Mouse (Mus musculus): ENCODE data around the gene Eif4g3. TPM values are rescaled to one million over a fixed set of nuclear protein-coding genes. Genes with fewer than 3 reads are reported as not detected.

The Eif4g3 gene
- polyA plus RNA-seq, 1 experiment from 2014 or later = 55.9 TPM

GRCm38 (mm10) chr4:138201696-138202095 lies 208.9 kb downstream of the Eif4g3 start:
- Histone ChIP-seq H3K4me1 (ENCODE audit: control insufficient read depth, insufficient read depth, low read length) (no peaks in the 10 kb centered on the region), H3K9ac (ENCODE audit: low read depth, low read length) (no peak overlapping the region), H3K36me3 (ENCODE audit: control insufficient read depth, insufficient read depth, low read length) (peaks cover 80% of the 10 kb centered on the region), H3K27me3 (ENCODE audit: control insufficient read depth, insufficient read depth, low read length) (no peaks in the 10 kb centered on the region), H3K4me2 (replicated peaks; ENCODE audit: low read depth, low read length) (no peak overlapping the region), H3K27ac (ENCODE audit: low read depth, low read length) (no peak overlapping the region), H3K9me3 (ENCODE audit: control insufficient read depth, low read length) (no peaks in the 10 kb centered on the region), H3K4me3 (ENCODE audit: low read length) (no peak overlapping the region)
- ATAC-seq (ENCODE audit: low FRiP score, low TSS enrichment) = no peak
- 85% methylated on average over 9 of the region's 9 CpGs for WGBS

GRCm38 (mm10) chr4:138210116-138210515 lies 217.3 kb downstream of the Eif4g3 start:
- Histone ChIP-seq H3K27me3 (ENCODE audit: control insufficient read depth, insufficient read depth, low read length) (no peaks in the 10 kb centered on the region), H3K9me3 (ENCODE audit: control insufficient read depth, low read length) (no peaks in the 10 kb centered on the region), H3K4me2 (replicated peaks; ENCODE audit: low read depth, low read length) (no peak overlapping the region), H3K4me1 (ENCODE audit: control insufficient read depth, insufficient read depth, low read length) (0 out of 2 replicates have a peak, but pooled peaks cover 3% of the 10 kb centered on the region), H3K4me3 (ENCODE audit: low read length) (no peak overlapping the region), H3K36me3 (ENCODE audit: control insufficient read depth, insufficient read depth, low read length) (peaks cover 40% of the 10 kb centered on the region), H3K27ac (ENCODE audit: low read depth, low read length) (no peak overlapping the region), H3K9ac (ENCODE audit: low read depth, low read length) (no peak overlapping the region)
- WGBS = 91% methylated on average over 5 of the region's 5 CpGs
- ATAC-seq (ENCODE audit: low FRiP score, low TSS enrichment) = no peak

GRCm38 (mm10) chr4:138213861-138214260 lies 221.0 kb downstream of the Eif4g3 start:
- no peak overlapping the region for H3K9ac ChIP-seq (ENCODE audit: low read depth, low read length)
- no peak for ATAC-seq (ENCODE audit: low FRiP score, low TSS enrichment)
- peaks cover 18% of the 10 kb centered on the region for H3K4me1 ChIP-seq (ENCODE audit: control insufficient read depth, insufficient read depth, low read length)
- 88% methylated on average over 3 of the region's 3 CpGs for WGBS
- H3K9me3 ChIP-seq (ENCODE audit: control insufficient read depth, low read length) = no peaks in the 10 kb centered on the region
- no peaks in the 10 kb centered on the region for H3K27me3 ChIP-seq (ENCODE audit: control insufficient read depth, insufficient read depth, low read length)
- H3K36me3 ChIP-seq (ENCODE audit: control insufficient read depth, insufficient read depth, low read length) = peaks cover 12% of the 10 kb centered on the region
- no peak overlapping the region for H3K27ac ChIP-seq (ENCODE audit: low read depth, low read length)
- H3K4me3 ChIP-seq (ENCODE audit: low read length) = no peak overlapping the region
- no peak overlapping the region for H3K4me2 ChIP-seq (replicated peaks; ENCODE audit: low read depth, low read length)

DNA sequence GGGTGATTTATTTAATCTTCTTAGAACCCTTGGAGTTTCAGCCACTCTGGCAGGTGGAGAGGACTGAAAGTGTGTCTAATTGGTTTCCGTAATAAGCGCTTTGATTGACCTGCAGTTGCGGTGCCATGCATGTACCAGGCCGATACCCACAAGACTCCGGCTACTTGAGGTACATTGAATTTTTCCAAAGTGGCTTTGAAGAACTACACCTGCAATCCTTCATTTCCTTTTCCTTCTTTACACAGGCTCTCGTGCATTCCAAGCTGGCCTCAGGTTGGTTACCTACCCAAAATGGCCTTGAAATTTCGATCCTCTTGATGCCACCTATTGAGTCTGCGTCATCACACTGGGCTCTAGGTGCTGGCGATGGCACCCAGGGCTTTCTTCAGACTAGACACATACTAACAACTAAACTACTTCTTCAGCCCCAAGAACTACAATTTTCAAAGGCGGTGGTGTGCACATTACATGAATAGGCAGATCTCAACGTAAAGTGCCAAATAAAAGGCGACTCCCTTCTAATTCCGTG lies 222.9 kb downstream of the Eif4g3 start:
- H3K4me2 ChIP-seq (replicated peaks; ENCODE audit: low read depth, low read length) = peak overlapping the region; percentile 60
- WGBS = 50% methylated on average over 13 of the region's 13 CpGs
- no peaks in the 10 kb centered on the region for H3K9me3 ChIP-seq (ENCODE audit: control insufficient read depth, low read length)
- peak overlapping the region; percentile 72 for H3K4me3 ChIP-seq (ENCODE audit: low read length)
- H3K27ac ChIP-seq (ENCODE audit: low read depth, low read length) = peak overlapping the region; percentile 98
- H3K36me3 ChIP-seq (ENCODE audit: control insufficient read depth, insufficient read depth, low read length) = peaks cover 2% of the 10 kb centered on the region; the same call in 1 of the 2 replicates
- peaks cover 19% of the 10 kb centered on the region for H3K4me1 ChIP-seq (ENCODE audit: control insufficient read depth, insufficient read depth, low read length)
- no peak for ATAC-seq (ENCODE audit: low FRiP score, low TSS enrichment)
- peak overlapping the region; percentile 98 for H3K9ac ChIP-seq (ENCODE audit: low read depth, low read length)
- no peaks in the 10 kb centered on the region for H3K27me3 ChIP-seq (ENCODE audit: control insufficient read depth, insufficient read depth, low read length)

DNA sequence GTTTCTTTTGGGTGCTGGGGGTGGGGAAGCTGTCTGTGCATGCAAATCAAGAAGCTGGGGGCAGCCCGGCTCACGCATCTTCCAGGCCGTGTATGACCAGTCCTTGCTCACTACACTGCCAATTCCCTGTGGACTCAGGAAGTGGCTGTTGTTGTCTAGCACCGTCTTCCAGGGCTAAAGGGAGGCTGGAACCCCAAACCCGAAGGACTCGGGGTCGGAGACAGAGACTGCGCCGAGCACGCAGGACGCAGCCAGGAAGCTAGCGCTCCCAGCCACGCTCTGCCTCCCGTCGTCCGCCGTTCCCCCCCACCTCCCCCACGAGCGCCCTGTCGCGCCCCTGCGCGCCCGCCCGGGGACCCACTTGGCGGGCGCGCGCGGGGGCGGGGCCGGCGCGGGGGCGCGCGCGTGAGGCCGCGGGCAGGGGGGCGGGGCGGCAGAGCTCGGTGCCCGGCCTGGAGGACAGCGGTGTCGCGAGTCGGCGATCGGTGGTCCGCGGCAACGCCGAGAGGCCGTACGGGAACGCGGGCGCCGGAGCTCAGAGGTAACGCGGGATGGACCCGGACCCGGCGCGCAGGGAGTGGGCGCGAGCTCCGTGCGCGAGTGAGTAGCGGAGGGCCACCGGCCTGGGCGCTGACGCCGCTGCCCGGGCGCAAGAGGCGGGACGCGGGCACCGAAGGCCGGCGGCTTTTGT lies 223.5 kb downstream of the Eif4g3 start, which contains the start of gene Hp1bp3:
Gene Hp1bp3, plus strand, starts transcription at position 97 of the 691 bp plus-strand sequence.
- Histone ChIP-seq H3K9me3 (ENCODE audit: control insufficient read depth, low read length) (no peaks in the 10 kb centered on the region), H3K4me3 (ENCODE audit: low read length) (peak within 1 kb of the TSS; percentile 72), H3K27ac (ENCODE audit: low read depth, low read length) (peak within 1 kb of the TSS; percentile 98), H3K36me3 (ENCODE audit: control insufficient read depth, insufficient read depth, low read length) (peaks cover 5% of the 10 kb centered on the region; the same call in 1 of the 2 replicates), H3K27me3 (ENCODE audit: control insufficient read depth, insufficient read depth, low read length) (no peaks in the 10 kb centered on the region), H3K4me2 (replicated peaks; ENCODE audit: low read depth, low read length) (peak within 1 kb of the TSS; percentile 73), H3K4me1 (ENCODE audit: control insufficient read depth, insufficient read depth, low read length) (peaks cover 19% of the 10 kb centered on the region), H3K9ac (ENCODE audit: low read depth, low read length) (peak within 1 kb of the TSS; percentile 98)
- ATAC-seq (ENCODE audit: low FRiP score, low TSS enrichment) = peak; percentile 71
- under 1% methylated on average over 68 of the region's 84 CpGs for whole genome bisulfite sequencing

DNA sequence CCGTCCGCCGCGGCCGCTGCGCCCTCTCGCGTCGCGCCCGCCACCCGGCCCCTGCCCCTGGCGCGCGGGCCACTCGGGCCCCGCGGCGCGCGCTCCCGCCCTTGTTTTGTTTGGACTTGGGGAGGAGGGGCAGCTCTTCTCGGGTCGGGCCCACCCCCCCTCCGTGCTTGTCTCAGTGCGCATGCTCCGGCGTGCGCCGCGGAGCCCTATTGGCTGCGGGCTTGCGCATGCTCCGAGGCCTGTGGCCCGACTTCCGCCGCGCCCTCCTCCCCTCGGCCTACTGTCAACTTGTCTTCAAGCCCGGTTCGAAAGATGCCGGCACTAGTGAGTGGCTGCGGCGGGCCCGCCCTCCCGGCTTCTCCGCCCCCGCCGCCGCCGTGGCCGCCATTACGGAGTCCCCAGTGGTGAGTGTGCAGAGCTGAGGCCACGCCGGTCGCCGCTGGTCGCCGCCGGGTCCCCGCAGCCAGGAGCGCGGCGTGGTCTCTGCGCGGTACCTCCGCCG lies 224.1 kb downstream of the Eif4g3 start:
- Histone ChIP-seq H3K4me3 (ENCODE audit: low read length) (peak overlapping the region; percentile 72), H3K9me3 (ENCODE audit: control insufficient read depth, low read length) (no peaks in the 10 kb centered on the region), H3K27me3 (ENCODE audit: control insufficient read depth, insufficient read depth, low read length) (no peaks in the 10 kb centered on the region), H3K4me1 (ENCODE audit: control insufficient read depth, insufficient read depth, low read length) (peaks cover 16% of the 10 kb centered on the region), H3K27ac (ENCODE audit: low read depth, low read length) (peak overlapping the region; percentile 98), H3K4me2 (replicated peaks; ENCODE audit: low read depth, low read length) (peak overlapping the region; percentile 73), H3K9ac (ENCODE audit: low read depth, low read length) (peak overlapping the region; percentile 98), H3K36me3 (ENCODE audit: control insufficient read depth, insufficient read depth, low read length) (peaks cover 8% of the 10 kb centered on the region)
- ATAC-seq (ENCODE audit: low FRiP score, low TSS enrichment) = peak; percentile 97
- under 1% methylated on average over 39 of the region's 68 CpGs for WGBS

DNA sequence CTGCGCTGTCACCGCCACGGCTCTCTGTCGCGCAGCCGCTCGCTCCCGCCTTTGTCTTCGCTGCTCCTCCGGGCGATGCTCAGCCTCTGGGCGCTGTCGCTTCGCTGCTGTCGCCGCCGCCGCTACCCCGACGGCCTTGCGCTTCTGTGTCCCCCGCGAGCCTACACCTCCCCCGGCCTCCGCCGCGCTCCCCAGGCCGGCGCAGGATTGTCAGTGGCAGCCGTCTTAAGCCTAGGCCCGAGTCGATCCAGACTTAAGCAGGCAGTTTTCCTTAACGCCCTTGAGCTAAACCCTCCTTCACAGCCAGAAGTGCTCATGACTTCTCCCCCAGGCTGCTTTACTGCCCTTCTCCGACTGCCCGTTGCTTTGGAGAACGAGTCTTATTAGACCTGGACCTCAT lies 224.6 kb downstream of the Eif4g3 start:
- H3K4me1 ChIP-seq (ENCODE audit: control insufficient read depth, insufficient read depth, low read length) = peaks cover 16% of the 10 kb centered on the region
- H3K4me3 ChIP-seq (ENCODE audit: low read length) = peak overlapping the region; percentile 72
- peak; percentile 21; the same call in 1 of the 2 replicates for ATAC-seq (ENCODE audit: low FRiP score, low TSS enrichment)
- no peaks in the 10 kb centered on the region for H3K9me3 ChIP-seq (ENCODE audit: control insufficient read depth, low read length)
- no peaks in the 10 kb centered on the region for H3K27me3 ChIP-seq (ENCODE audit: control insufficient read depth, insufficient read depth, low read length)
- H3K27ac ChIP-seq (ENCODE audit: low read depth, low read length) = peak overlapping the region; percentile 76
- peaks cover 13% of the 10 kb centered on the region for H3K36me3 ChIP-seq (ENCODE audit: control insufficient read depth, insufficient read depth, low read length)
- peak overlapping the region; percentile 98 for H3K9ac ChIP-seq (ENCODE audit: low read depth, low read length)
- peak overlapping the region; percentile 73 for H3K4me2 ChIP-seq (replicated peaks; ENCODE audit: low read depth, low read length)
- under 1% methylated on average over 34 of the region's 36 CpGs for WGBS

GRCm38 (mm10) chr4:138217951-138218685 lies 225.3 kb downstream of the Eif4g3 start:
- peak overlapping the region; percentile 98 for H3K9ac ChIP-seq (ENCODE audit: low read depth, low read length)
- peaks cover 20% of the 10 kb centered on the region for H3K36me3 ChIP-seq (ENCODE audit: control insufficient read depth, insufficient read depth, low read length)
- no peak overlapping the region for H3K27ac ChIP-seq (ENCODE audit: low read depth, low read length)
- no peak for ATAC-seq (ENCODE audit: low FRiP score, low TSS enrichment)
- no peaks in the 10 kb centered on the region for H3K9me3 ChIP-seq (ENCODE audit: control insufficient read depth, low read length)
- H3K4me2 ChIP-seq (replicated peaks; ENCODE audit: low read depth, low read length) = peak overlapping the region; percentile 73
- H3K4me3 ChIP-seq (ENCODE audit: low read length) = peak overlapping the region; percentile 72
- H3K27me3 ChIP-seq (ENCODE audit: control insufficient read depth, insufficient read depth, low read length) = no peaks in the 10 kb centered on the region
- WGBS = 77% methylated on average over 11 of the region's 11 CpGs
- peaks cover 16% of the 10 kb centered on the region for H3K4me1 ChIP-seq (ENCODE audit: control insufficient read depth, insufficient read depth, low read length)
